22 mouse cellular contexts compared by ENCODE assay signal in genomic region chr3:52534118-52534517, GRCm38 (mm10).
DNase-seq lines count a peak whose midpoint lies in the region; ATAC-seq and TF ChIP-seq lines count a peak whose summit lies in the region.
"Had no signal": no experiment of that assay in that cellular context is flagged by ENCODE, and none has a peak within 500 bp of the region (broad histone marks: within the 10 kb centered on the region; RNA-seq: fewer than 3 reads in every experiment).

No protein-coding gene starts in this region.

- H3K4me3 ChIP-seq in kidney, embryonic 14.5 days (ENCODE audit: low read length), result no peak overlapping the region
- H3K4me3 ChIP-seq in kidney, adult 2 months (ENCODE audit: insufficient read depth, low read depth, low read length), result no peak overlapping the region
- H3K4me3 ChIP-seq in intestine, embryonic 15.5 days (replicated peaks), result no peak overlapping the region
- H3K4me3 ChIP-seq in intestine, embryonic 16.5 days (ENCODE audit: low read length), result no peak overlapping the region
- H3K4me3 ChIP-seq in forebrain, embryonic 16.5 days (replicated peaks; ENCODE audit: low read length), result no peak overlapping the region
- H3K4me3 ChIP-seq in midbrain, embryonic 13.5 days (replicated peaks), result no peak overlapping the region
- H3K4me3 ChIP-seq: embryonic facial prominence, embryonic 13.5 days; embryonic facial prominence, embryonic 15.5 days; erythroblast, embryonic 14.5 days; forebrain, embryonic 10.5 days; forebrain, embryonic 12.5 days had no signal

- no peaks in the 10 kb centered on the region for H3K36me3 ChIP-seq in kidney, embryonic 14.5 days (ENCODE audit: control insufficient read depth, insufficient read depth, low read length)
- H3K36me3 ChIP-seq in kidney, adult 2 months (ENCODE audit: control insufficient read depth, insufficient read depth, low read length), result no peaks in the 10 kb centered on the region
- no peaks in the 10 kb centered on the region for H3K36me3 ChIP-seq in intestine, embryonic 15.5 days
- H3K36me3 ChIP-seq in intestine, embryonic 16.5 days (ENCODE audit: control insufficient read depth, insufficient read depth, low read length), result no peaks in the 10 kb centered on the region
- no peaks in the 10 kb centered on the region for H3K36me3 ChIP-seq in forebrain, embryonic 16.5 days (ENCODE audit: control insufficient read depth, insufficient read depth)
- no peaks in the 10 kb centered on the region for H3K36me3 ChIP-seq in midbrain, embryonic 13.5 days
- H3K36me3 ChIP-seq: embryonic facial prominence, embryonic 13.5 days; embryonic facial prominence, embryonic 15.5 days; forebrain, embryonic 10.5 days; forebrain, embryonic 12.5 days had no signal

- H3K4me1 ChIP-seq in kidney, embryonic 14.5 days (ENCODE audit: control insufficient read depth, insufficient read depth, low read length), result 0 out of 2 replicates have a peak, but pooled peaks cover 10% of the 10 kb centered on the region
- no peaks in the 10 kb centered on the region for H3K4me1 ChIP-seq in kidney, adult 2 months (ENCODE audit: control insufficient read depth, insufficient read depth, low read length)
- no peaks in the 10 kb centered on the region for H3K4me1 ChIP-seq in intestine, embryonic 15.5 days (replicated peaks)
- H3K4me1 ChIP-seq in intestine, embryonic 16.5 days (ENCODE audit: control insufficient read depth, insufficient read depth, low read length), result peaks cover 4% of the 10 kb centered on the region
- peaks cover 6% of the 10 kb centered on the region; the same call in 1 of the 2 replicates for H3K4me1 ChIP-seq in forebrain, embryonic 16.5 days (replicated peaks; ENCODE audit: control insufficient read depth, insufficient read depth, low read length)
- H3K4me1 ChIP-seq in midbrain, embryonic 13.5 days (replicated peaks), result peaks cover 14% of the 10 kb centered on the region

- no peak for TF ChIP-seq POLR2A in kidney, adult 2 months (IDR thresholded peaks at IDR 0.05; ENCODE audit: low read depth, low read length)

- no peaks in the 10 kb centered on the region for H3K9me3 ChIP-seq in kidney, embryonic 14.5 days (ENCODE audit: control insufficient read depth, low read length)
- no peaks in the 10 kb centered on the region for H3K9me3 ChIP-seq in intestine, embryonic 15.5 days
- H3K9me3 ChIP-seq in intestine, embryonic 16.5 days (ENCODE audit: control insufficient read depth, low read length), result no peaks in the 10 kb centered on the region
- no peaks in the 10 kb centered on the region for H3K9me3 ChIP-seq in forebrain, embryonic 16.5 days (ENCODE audit: control insufficient read depth, low read length)
- no peaks in the 10 kb centered on the region for H3K9me3 ChIP-seq in midbrain, embryonic 13.5 days
- H3K9me3 ChIP-seq: embryonic facial prominence, embryonic 13.5 days; embryonic facial prominence, embryonic 15.5 days; forebrain, embryonic 10.5 days; forebrain, embryonic 12.5 days had no signal

- H3K4me2 ChIP-seq in kidney, embryonic 14.5 days (replicated peaks; ENCODE audit: low read depth, low read length), result no peak overlapping the region
- no peak overlapping the region for H3K4me2 ChIP-seq in intestine, embryonic 15.5 days (replicated peaks)
- H3K4me2 ChIP-seq in intestine, embryonic 16.5 days (ENCODE audit: low read depth, low read length), result no peak overlapping the region
- no peak overlapping the region for H3K4me2 ChIP-seq in forebrain, embryonic 16.5 days (ENCODE audit: low read length)
- H3K4me2 ChIP-seq in midbrain, embryonic 13.5 days (replicated peaks), result no peak overlapping the region
- H3K4me2 ChIP-seq: embryonic facial prominence, embryonic 13.5 days; embryonic facial prominence, embryonic 15.5 days; forebrain, embryonic 12.5 days had no signal

- H3K9ac ChIP-seq in kidney, embryonic 14.5 days (ENCODE audit: low read depth, low read length), result no peak overlapping the region
- H3K9ac ChIP-seq in intestine, embryonic 15.5 days, result no peak overlapping the region
- no peak overlapping the region for H3K9ac ChIP-seq in intestine, embryonic 16.5 days (ENCODE audit: low read depth, low read length)
- H3K9ac ChIP-seq in forebrain, embryonic 16.5 days (replicated peaks; ENCODE audit: low read depth, low read length), result no peak overlapping the region
- no peak overlapping the region for H3K9ac ChIP-seq in midbrain, embryonic 13.5 days (replicated peaks)
- H3K9ac ChIP-seq: embryonic facial prominence, embryonic 13.5 days; embryonic facial prominence, embryonic 15.5 days; forebrain, embryonic 12.5 days had no signal

- ATAC-seq in kidney, embryonic 14.5 days (ENCODE audit: low FRiP score, low TSS enrichment), result 0 out of 2 replicates have a peak, but pooled peaks have one; percentile 57
- 0 out of 2 replicates have a peak, but pooled peaks have one; percentile 28 for ATAC-seq in intestine, embryonic 15.5 days
- peak; percentile 74 for ATAC-seq in intestine, embryonic 16.5 days
- no peak for ATAC-seq in forebrain, embryonic 16.5 days
- no peak for ATAC-seq in midbrain, embryonic 13.5 days
- ATAC-seq: forebrain, embryonic 14.5 days had no signal

- H3K27me3 ChIP-seq in kidney, embryonic 14.5 days (ENCODE audit: control insufficient read depth, insufficient read depth, low read length), result no peaks in the 10 kb centered on the region
- H3K27me3 ChIP-seq in kidney, adult 2 months (replicated peaks; ENCODE audit: control insufficient read depth, insufficient read depth, low read length), result no peaks in the 10 kb centered on the region
- no peaks in the 10 kb centered on the region for H3K27me3 ChIP-seq in intestine, embryonic 15.5 days (replicated peaks)
- H3K27me3 ChIP-seq in intestine, embryonic 16.5 days (replicated peaks; ENCODE audit: control insufficient read depth, insufficient read depth, low read length), result no peaks in the 10 kb centered on the region
- H3K27me3 ChIP-seq in forebrain, embryonic 16.5 days (replicated peaks; ENCODE audit: control insufficient read depth, insufficient read depth, low read length), result no peaks in the 10 kb centered on the region
- 0 out of 2 replicates have a peak, but pooled peaks cover 2% of the 10 kb centered on the region for H3K27me3 ChIP-seq in midbrain, embryonic 13.5 days
- H3K27me3 ChIP-seq: embryonic facial prominence, embryonic 15.5 days; forebrain, embryonic 12.5 days had no signal

- WGBS in kidney, embryonic 14.5 days, result 18% methylated on average over 7 of the region's 7 CpGs
- 59% methylated on average over 7 of the region's 7 CpGs for WGBS in kidney, adult 2 months
- 59% methylated on average over 7 of the region's 7 CpGs for WGBS in intestine, embryonic 15.5 days
- WGBS in intestine, embryonic 16.5 days, result 60% methylated on average over 7 of the region's 7 CpGs
- WGBS in forebrain, embryonic 16.5 days, result 88% methylated on average over 7 of the region's 7 CpGs
- 85% methylated on average over 7 of the region's 7 CpGs for WGBS in midbrain, embryonic 13.5 days

- H3K27ac ChIP-seq in kidney, embryonic 14.5 days (ENCODE audit: low read depth, low read length), result no peak overlapping the region
- no peak overlapping the region for H3K27ac ChIP-seq in kidney, adult 2 months (ENCODE audit: insufficient read depth, low read depth, low read length)
- no peak overlapping the region for H3K27ac ChIP-seq in intestine, embryonic 15.5 days
- no peak overlapping the region for H3K27ac ChIP-seq in intestine, embryonic 16.5 days (ENCODE audit: low read length)
- H3K27ac ChIP-seq in forebrain, embryonic 16.5 days (ENCODE audit: low read length), result no peak overlapping the region
- H3K27ac ChIP-seq in midbrain, embryonic 13.5 days, result no peak overlapping the region
- H3K27ac ChIP-seq: embryonic facial prominence, embryonic 13.5 days; embryonic facial prominence, embryonic 15.5 days; forebrain, embryonic 10.5 days; forebrain, embryonic 12.5 days had no signal

- no peak for DNase-seq in kidney, adult 2 months
- DNase-seq: adrenal gland, adult 2 months; adrenal gland, postnatal 10 days; adrenal gland, postnatal 25 days; cerebellum, adult 11 months; cerebellum, adult 18-20 months; cerebellum, adult 8-10 months; cerebellum, adult 9-11 months; cerebellum, postnatal 14 days; cerebellum, postnatal 36 days; embryo, embryonic 11 days had no signal

- TF ChIP-seq CTCF in kidney, adult 2 months (conservative IDR thresholded peaks at IDR 0.05; ENCODE audit: insufficient read depth, insufficient read length, low read depth, low read length), result no peak

Comparison
In these comparisons a context has a peak if more than half of its experiments do, and no peak if none do; other contexts are left out.
1. ATAC-seq: peak in kidney, embryonic 14.5 days (single experiment), intestine, embryonic 15.5 days (single experiment) and intestine, embryonic 16.5 days (single experiment); none in forebrain, embryonic 16.5 days (single experiment) and midbrain, embryonic 13.5 days (single experiment).